Comparison of ENCODE assay signal across 32 mouse cellular contexts in the genomic region with DNA sequence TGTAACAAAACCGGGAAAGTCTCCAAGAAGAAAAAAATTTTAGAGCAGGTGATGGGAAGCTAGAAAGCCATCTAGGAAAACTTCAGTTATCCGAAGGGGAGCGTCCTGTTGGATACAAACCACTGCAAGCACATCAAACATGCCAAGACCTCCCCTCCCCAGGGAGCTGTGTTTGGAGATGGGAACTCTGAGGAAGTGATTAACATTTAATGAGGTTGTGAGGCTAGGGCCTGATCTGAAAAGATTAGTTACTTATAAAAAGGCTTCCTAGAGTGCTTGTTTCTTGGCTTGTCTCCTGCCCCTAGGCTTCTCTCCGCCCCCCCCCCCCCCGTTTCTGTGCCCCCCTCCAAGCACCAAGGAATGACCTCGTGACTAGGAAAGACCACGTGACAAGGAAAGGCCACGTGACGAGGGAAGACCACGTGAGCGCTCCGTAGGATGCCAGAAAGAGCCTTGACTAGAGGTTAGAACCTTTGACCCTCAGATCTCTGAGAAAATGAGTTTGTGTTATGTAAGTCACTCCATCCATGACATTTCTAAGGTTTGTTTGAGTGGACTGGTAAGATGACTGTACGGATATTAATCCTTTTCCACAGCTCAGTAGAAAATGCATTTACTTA.
DNase-seq lines count a peak whose midpoint lies in the region; ATAC-seq and TF ChIP-seq lines count a peak whose summit lies in the region.
"Had no signal": no experiment of that assay in that cellular context is flagged by ENCODE, and none has a peak within 500 bp of the region (broad histone marks: within the 10 kb centered on the region; RNA-seq: fewer than 3 reads in every experiment).

No protein-coding gene starts in this region.

- H3K9ac ChIP-seq in midbrain, embryonic 14.5 days (replicated peaks; ENCODE audit: low read length) = no peak overlapping the region
- H3K9ac ChIP-seq in midbrain, embryonic 16.5 days (ENCODE audit: low read depth, low read length) = no peak overlapping the region
- no peak overlapping the region for H3K9ac ChIP-seq in kidney, embryonic 15.5 days
- no peak overlapping the region for H3K9ac ChIP-seq in intestine, postnatal 0 days (ENCODE audit: low read depth, low read length)
- H3K9ac ChIP-seq: embryonic facial prominence, embryonic 13.5 days; heart, embryonic 15.5 days; liver, embryonic 14.5 days; midbrain, embryonic 13.5 days; neural tube, embryonic 15.5 days had no signal

- no peak overlapping the region for H3K4me3 ChIP-seq in midbrain, embryonic 14.5 days (replicated peaks; ENCODE audit: low read depth, low read length)
- no peak overlapping the region for H3K4me3 ChIP-seq in midbrain, embryonic 16.5 days (ENCODE audit: low read depth, low read length)
- no peak overlapping the region for H3K4me3 ChIP-seq in kidney, embryonic 15.5 days (replicated peaks)
- H3K4me3 ChIP-seq in intestine, postnatal 0 days (ENCODE audit: low read depth, low read length) = no peak overlapping the region
- H3K4me3 ChIP-seq: embryonic facial prominence, embryonic 13.5 days; heart, embryonic 10.5 days; heart, embryonic 15.5 days; midbrain, embryonic 13.5 days; neural tube, embryonic 15.5 days had no signal

- DNase-seq in kidney, adult 18-20 months = peak; percentile 14
- no peak for DNase-seq in kidney, postnatal 14 days
- peak; percentile 51 for DNase-seq in midbrain, embryonic 14.5 days
- no peak for DNase-seq in right cerebral cortex, postnatal 4 days
- DNase-seq: adrenal gland, adult 2 months; adrenal gland, postnatal 36 days; cerebellum, adult 8-10 months; cerebellum, postnatal 25 days; embryo, embryonic 11 days; gastrocnemius, postnatal 14 days; heart, adult 11 months; liver; lung, adult 2 months; lung, postnatal 10 days; right cerebral cortex, adult 18-20 months; thymus, adult 18-20 months; thymus, postnatal 25 days had no signal

- no peak for TF ChIP-seq CTCF in intestine, postnatal 0 days (IDR thresholded peaks at IDR 0.05; ENCODE audit: low read depth)

- no peak overlapping the region for H3K4me2 ChIP-seq in midbrain, embryonic 14.5 days (ENCODE audit: low read length)
- no peak overlapping the region for H3K4me2 ChIP-seq in midbrain, embryonic 16.5 days (ENCODE audit: low read length)
- H3K4me2 ChIP-seq in kidney, embryonic 15.5 days = no peak overlapping the region
- no peak overlapping the region for H3K4me2 ChIP-seq in intestine, postnatal 0 days (replicated peaks; ENCODE audit: low read depth)
- H3K4me2 ChIP-seq: embryonic facial prominence, embryonic 13.5 days; heart, embryonic 15.5 days; midbrain, embryonic 13.5 days; neural tube, embryonic 15.5 days had no signal

- ATAC-seq in midbrain, embryonic 14.5 days (ENCODE audit: low FRiP score, low TSS enrichment) = no peak
- ATAC-seq in midbrain, embryonic 16.5 days = no peak
- ATAC-seq in kidney, embryonic 15.5 days (replicated peaks; ENCODE audit: low FRiP score) = 0 out of 2 replicates have a peak, but pooled peaks have one; percentile 54
- no peak for ATAC-seq in intestine, postnatal 0 days
- ATAC-seq: activated CD4-positive, CD25-positive, alpha-beta regulatory T cell, adult 4 months; forebrain, embryonic 16.5 days; hindbrain, embryonic 16.5 days; midbrain, embryonic 13.5 days had no signal

- H3K27me3 ChIP-seq in midbrain, embryonic 14.5 days (ENCODE audit: control insufficient read depth, insufficient read depth, low read length) = no peaks in the 10 kb centered on the region
- H3K27me3 ChIP-seq in midbrain, embryonic 16.5 days (ENCODE audit: control insufficient read depth, insufficient read depth, low read depth, low read length) = no peaks in the 10 kb centered on the region
- no peaks in the 10 kb centered on the region for H3K27me3 ChIP-seq in kidney, embryonic 15.5 days
- no peaks in the 10 kb centered on the region for H3K27me3 ChIP-seq in intestine, postnatal 0 days (replicated peaks; ENCODE audit: control insufficient read depth, insufficient read depth, low read length)
- H3K27me3 ChIP-seq: CH12.LX; embryonic facial prominence, embryonic 13.5 days; heart, embryonic 15.5 days; midbrain, embryonic 13.5 days; neural tube, embryonic 15.5 days had no signal

- no peaks in the 10 kb centered on the region for H3K36me3 ChIP-seq in midbrain, embryonic 14.5 days (ENCODE audit: control insufficient read depth, insufficient read depth, low read length)
- no peaks in the 10 kb centered on the region for H3K36me3 ChIP-seq in midbrain, embryonic 16.5 days (ENCODE audit: control insufficient read depth, insufficient read depth, low read length)
- H3K36me3 ChIP-seq in kidney, embryonic 15.5 days = no peaks in the 10 kb centered on the region
- H3K36me3 ChIP-seq in intestine, postnatal 0 days (ENCODE audit: control insufficient read depth, insufficient read depth) = no peaks in the 10 kb centered on the region
- H3K36me3 ChIP-seq: embryonic facial prominence, embryonic 13.5 days; heart, embryonic 10.5 days; heart, embryonic 15.5 days; midbrain, embryonic 13.5 days; neural tube, embryonic 15.5 days had no signal

- H3K27ac ChIP-seq in midbrain, embryonic 14.5 days (replicated peaks; ENCODE audit: low read depth, low read length) = no peak overlapping the region
- no peak overlapping the region for H3K27ac ChIP-seq in midbrain, embryonic 16.5 days (ENCODE audit: low read length)
- H3K27ac ChIP-seq in kidney, embryonic 15.5 days = no peak overlapping the region
- H3K27ac ChIP-seq in intestine, postnatal 0 days (ENCODE audit: low read depth, low read length) = no peak overlapping the region
- H3K27ac ChIP-seq: embryonic facial prominence, embryonic 13.5 days; heart, embryonic 10.5 days; heart, embryonic 15.5 days; liver, embryonic 14.5 days; macrophage; midbrain, embryonic 13.5 days; neural tube, embryonic 15.5 days; stomach, postnatal 0 days had no signal

- 56% methylated on average over 13 of the region's 13 CpGs for WGBS in midbrain, embryonic 14.5 days
- 48% methylated on average over 13 of the region's 13 CpGs for WGBS in midbrain, embryonic 16.5 days
- WGBS in kidney, embryonic 15.5 days = 51% methylated on average over 13 of the region's 13 CpGs
- 57% methylated on average over 13 of the region's 13 CpGs for WGBS in intestine, postnatal 0 days

- no peaks in the 10 kb centered on the region for H3K9me3 ChIP-seq in midbrain, embryonic 14.5 days (ENCODE audit: control insufficient read depth, low read length)
- no peaks in the 10 kb centered on the region for H3K9me3 ChIP-seq in midbrain, embryonic 16.5 days (replicated peaks; ENCODE audit: control insufficient read depth, low read length, poor library complexity, severe bottlenecking)
- no peaks in the 10 kb centered on the region for H3K9me3 ChIP-seq in kidney, embryonic 15.5 days (replicated peaks)
- H3K9me3 ChIP-seq in intestine, postnatal 0 days (ENCODE audit: control insufficient read depth) = no peaks in the 10 kb centered on the region
- H3K9me3 ChIP-seq: embryonic facial prominence, embryonic 13.5 days; heart, embryonic 10.5 days; heart, embryonic 15.5 days; midbrain, embryonic 13.5 days; neural tube, embryonic 15.5 days had no signal

- H3K4me1 ChIP-seq in midbrain, embryonic 14.5 days (ENCODE audit: control insufficient read depth, insufficient read depth, low read length) = no peaks in the 10 kb centered on the region
- peaks cover 2% of the 10 kb centered on the region; the same call in 1 of the 2 replicates for H3K4me1 ChIP-seq in midbrain, embryonic 16.5 days (ENCODE audit: control insufficient read depth, insufficient read depth, low read length)
- peaks cover 5% of the 10 kb centered on the region for H3K4me1 ChIP-seq in kidney, embryonic 15.5 days
- no peaks in the 10 kb centered on the region for H3K4me1 ChIP-seq in intestine, postnatal 0 days (replicated peaks; ENCODE audit: control insufficient read depth, insufficient read depth, low read length)
- H3K4me1 ChIP-seq: heart, embryonic 10.5 days; heart, embryonic 15.5 days; neural tube, embryonic 15.5 days had no signal

Comparison
In these comparisons a context has a peak if more than half of its experiments do, and no peak if none do; other contexts are left out.
1. DNase-seq: peak in kidney, adult 18-20 months (single experiment) and midbrain, embryonic 14.5 days (single experiment); none in kidney, postnatal 14 days (single experiment) and right cerebral cortex, postnatal 4 days (single experiment).